ENCODE assay signal across 7 mouse cellular contexts in genomic region chr17:79713643-79714367, GRCm38 (mm10). TPM values are rescaled to one million over a fixed set of nuclear protein-coding genes. Genes with fewer than 3 reads are reported as not detected.
DNase-seq lines count a peak whose midpoint lies in the region; ATAC-seq and TF ChIP-seq lines count a peak whose summit lies in the region.

No protein-coding gene starts in this region.

- no peak for DNase-seq in testis, postnatal 14 days (ENCODE audit: low spot score)
- DNase-seq in cerebellum, postnatal 4 days (ENCODE audit: low spot score in 2 of 2): peak; percentile 27 to 29
- peak; percentile 66 to 79 for DNase-seq in kidney, postnatal 4 days
- no peak for DNase-seq in frontal cortex, postnatal 14 days (ENCODE audit: low spot score in 2 of 2)

- H3K9me3 ChIP-seq in heart, embryonic 11.5 days (replicated peaks; ENCODE audit: control insufficient read depth, low read length): no peaks in the 10 kb centered on the region
- H3K9me3 ChIP-seq in midbrain, embryonic 15.5 days: no peaks in the 10 kb centered on the region

- H3K4me3 ChIP-seq in testis, adult 2 months (ENCODE audit: control insufficient read depth, low read depth, low read length): peak overlapping the region; percentile 88
- H3K4me3 ChIP-seq in heart, embryonic 11.5 days (ENCODE audit: low read depth, low read length): peak overlapping the region; percentile 48
- H3K4me3 ChIP-seq in midbrain, embryonic 15.5 days: peak overlapping the region; percentile 42

- peaks cover 3% of the 10 kb centered on the region; the same call in 1 of the 2 replicates for H3K27me3 ChIP-seq in testis, adult 2 months (ENCODE audit: control insufficient read depth, insufficient read depth, low read length)
- H3K27me3 ChIP-seq in heart, embryonic 11.5 days (ENCODE audit: control insufficient read depth, insufficient read depth, low read length): peaks cover 40% of the 10 kb centered on the region
- H3K27me3 ChIP-seq in midbrain, embryonic 15.5 days (replicated peaks): peaks cover 60% of the 10 kb centered on the region

- TF ChIP-seq POLR2A in testis, adult 2 months (IDR thresholded peaks at IDR 0.05; ENCODE audit: control insufficient read depth, low read depth, low read length): peak; percentile 27; the same call in 1 of the 2 replicates

- ATAC-seq in heart, embryonic 11.5 days (replicated peaks; ENCODE audit: insufficient number of reproducible peaks, low FRiP score, low TSS enrichment): no peak; the same call in 1 of the 2 replicates
- peak; percentile 53 for ATAC-seq in midbrain, embryonic 15.5 days (replicated peaks)

- H3K9ac ChIP-seq in heart, embryonic 11.5 days (ENCODE audit: low read depth, low read length): 0 out of 2 replicates have a peak overlapping the region, but pooled peaks have one; percentile 10
- H3K9ac ChIP-seq in midbrain, embryonic 15.5 days: peak overlapping the region; percentile 21; the same call in 1 of the 2 replicates

- H3K4me2 ChIP-seq in heart, embryonic 11.5 days: peak overlapping the region; percentile 89
- H3K4me2 ChIP-seq in midbrain, embryonic 15.5 days: peak overlapping the region; percentile 88

- TF ChIP-seq CTCF in testis, adult 2 months (IDR thresholded peaks at IDR 0.05; ENCODE audit: control insufficient read depth, insufficient read depth, insufficient replicate concordance, low read depth, low read length): no peak

- peak overlapping the region; percentile 12; the same call in 1 of the 2 replicates for H3K27ac ChIP-seq in testis, adult 2 months (ENCODE audit: control insufficient read depth, insufficient read depth, low read depth, low read length)
- no peak overlapping the region for H3K27ac ChIP-seq in heart, embryonic 11.5 days (ENCODE audit: low read depth, low read length)
- no peak overlapping the region for H3K27ac ChIP-seq in midbrain, embryonic 15.5 days

- peaks cover 13% of the 10 kb centered on the region for H3K4me1 ChIP-seq in testis, adult 2 months (ENCODE audit: control insufficient read depth, insufficient read depth, low read length)
- H3K4me1 ChIP-seq in heart, embryonic 11.5 days (ENCODE audit: control insufficient read depth, insufficient read depth, low read length): peaks cover 23% of the 10 kb centered on the region
- peaks cover 31% of the 10 kb centered on the region for H3K4me1 ChIP-seq in midbrain, embryonic 15.5 days

- WGBS in heart, embryonic 11.5 days (ENCODE audit: insufficient replicate concordance): under 1% methylated on average over 63 of the region's 63 CpGs
- under 1% methylated on average over 63 of the region's 63 CpGs for WGBS in midbrain, embryonic 15.5 days

- H3K36me3 ChIP-seq in testis, adult 2 months (ENCODE audit: control insufficient read depth, insufficient read depth, low read length): no peaks in the 10 kb centered on the region
- no peaks in the 10 kb centered on the region for H3K36me3 ChIP-seq in heart, embryonic 11.5 days (ENCODE audit: control insufficient read depth, insufficient read depth, low read length)
- H3K36me3 ChIP-seq in midbrain, embryonic 15.5 days (replicated peaks): no peaks in the 10 kb centered on the region

RNA-seq across cellular contexts. Expression of gene Cyp1b1, which starts 1.1 kb away (rescaled TPM):
- polyA plus RNA-seq in testis, adult 2 months (2012; rRNA removed): 34.0 and 35.3 TPM in 2 replicates
- polyA plus RNA-seq in heart, embryonic 11.5 days (2014; fragmentation: Nextera tagmentation; extraction: Ambion mirVana): 2.1 TPM in 2 replicates
- polyA plus RNA-seq in midbrain, embryonic 15.5 days (2015; fragmentation: Nextera tagmentation; extraction: Ambion mirVana): 7.0 and 7.4 TPM in 2 replicates

Comparison
In these comparisons a context has a peak if more than half of its experiments do, and no peak if none do; other contexts are left out.
1. DNase-seq: peak in cerebellum, postnatal 4 days (2 of 2) and kidney, postnatal 4 days (2 of 2); none in testis, postnatal 14 days (single experiment) and frontal cortex, postnatal 14 days (0 of 2).
2. Peak in every context shown above with its lines, with median percentiles within 50 percentile points of each other: H3K4me3 ChIP-seq.